Mouse (Mus musculus) liver, postnatal 0 days (tissue): Measurements from ENCODE around the gene Gm20388. TPM values are rescaled to one million over a fixed set of nuclear protein-coding genes. Genes with fewer than 3 reads are reported as not detected.

ENCODE experiments used
- ATAC-seq: fragments of 200-750 bp; cut with Nextera tagmentation; 2 replicates; pipeline ENCODE4 v1.8.0; 2017; ENCODE audit warnings: mild to moderate bottlenecking, moderate library complexity
- DNase-seq: peaks from one replicate; pipeline ENCODE4 v3.0.0-alpha.2; 2016
- H3K27ac ChIP-seq: fragments of 300-500 bp; sonication (generic); 2 replicates; pipeline ENCODE4 v1.5.1; 2014; ENCODE audit warnings: antibody characterized with exemption, moderate library complexity, mild to moderate bottlenecking, low read depth
- H3K27me3 ChIP-seq: fragments of 300-500 bp; sonication (generic); 2 replicates; pipeline ENCODE4 v1.6.1; 2014; ENCODE audit warnings: low read length, control low read depth, mixed read lengths; ENCODE audit not compliant: insufficient read depth
- H3K36me3 ChIP-seq: fragments of 300-500 bp; sonication (generic); replicated peaks from 2 replicates; pipeline ENCODE4 v1.6.1; 2014; ENCODE audit warnings: mild to moderate bottlenecking, control low read depth, low read length, moderate library complexity, mixed read lengths; ENCODE audit not compliant: insufficient read depth
- H3K4me1 ChIP-seq: fragments of 300-500 bp; sonication (generic); 2 replicates; pipeline ENCODE4 v1.6.1; 2014; ENCODE audit warnings: antibody characterized with exemption, mild to moderate bottlenecking, control low read depth; ENCODE audit not compliant: insufficient read depth
- H3K4me2 ChIP-seq: fragments of 300-500 bp; sonication (generic); 2 replicates; pipeline ENCODE4 v1.6.1; 2014; ENCODE audit warnings: low read depth, mild to moderate bottlenecking, low read length, moderate library complexity, mixed read lengths
- H3K4me3 ChIP-seq: fragments of 300-500 bp; sonication (generic); 2 replicates; pipeline ENCODE4 v1.5.1; 2014; ENCODE audit warnings: low read depth, low read length
- H3K9ac ChIP-seq: fragments of 300-500 bp; sonication (generic); replicated peaks from 2 replicates; pipeline ENCODE4 v1.6.1; 2014; ENCODE audit warnings: mild to moderate bottlenecking, moderate library complexity
- H3K9me3 ChIP-seq: fragments of 300-500 bp; sonication (generic); 2 replicates; pipeline ENCODE4 v1.6.1; 2016; ENCODE audit warnings: mild to moderate bottlenecking, control low read depth, low read length, mixed read lengths
- CTCF ChIP-seq: sonication (generic); IDR thresholded peaks from 2 replicates; pipeline ENCODE4 v1.5.1; 2016; ENCODE audit warnings: antibody characterized with exemption, low read depth
- EP300 ChIP-seq: IDR thresholded peaks from 2 replicates; pipeline ENCODE4 v1.6.1; 2016; ENCODE audit warnings: antibody characterized with exemption, low read depth, mild to moderate bottlenecking
- WGBS: fragments of 180-500 bp; shearing (Covaris S2); extraction: QIAGEN DNeasy Blood & Tissue Kit; methylation state at CpG from one replicate; pipeline ENCODE4 v1.1.7; 2014; ENCODE audit not compliant: insufficient replicate concordance; 5-methylcytosine and 5-hydroxymethylcytosine counted together
- polyA plus RNA-seq: library from polyadenylated mRNA; unstranded; fragments of >200 nt; fragmentation: Nextera tagmentation; extraction: Ambion mirVana; gene quantifications from 2 replicates; pipeline ENCODE4 v1.2.1, GENCODE M21; 2015

The Gm20388 gene
- polyA plus RNA-seq, 1 experiment from 2014 or later, result not detected

DNA sequence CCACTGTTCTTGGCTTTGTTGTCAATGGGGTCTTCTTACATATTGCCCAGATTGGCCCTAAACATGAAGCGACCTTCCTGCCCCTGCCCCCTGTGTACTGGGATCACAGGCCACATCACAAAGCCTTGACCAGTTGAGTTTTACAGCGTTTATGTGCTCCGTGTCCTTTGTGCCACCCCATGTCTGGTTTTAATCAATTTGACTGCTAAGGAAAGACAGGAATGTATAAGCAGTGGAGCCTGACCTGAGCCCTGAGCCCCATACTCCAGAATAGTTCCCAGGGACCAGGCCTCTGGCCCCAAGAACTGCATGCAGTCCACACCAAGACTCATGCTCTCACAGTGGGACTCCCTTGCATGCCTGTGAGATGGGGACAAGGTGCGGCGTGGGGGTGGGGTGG is 2964.5 kb downstream of the Gm20388 start:
- no peak overlapping the region for H3K4me2 ChIP-seq
- TF ChIP-seq CTCF, result no peak
- TF ChIP-seq EP300, result no peak
- no peak overlapping the region for H3K4me3 ChIP-seq
- ATAC-seq, result no peak
- H3K36me3 ChIP-seq, result no peaks in the 10 kb centered on the region
- H3K4me1 ChIP-seq, result peaks cover 11% of the 10 kb centered on the region
- WGBS, result 77% methylated on average over 5 of the region's 5 CpGs
- H3K9me3 ChIP-seq, result no peaks in the 10 kb centered on the region
- H3K9ac ChIP-seq, result no peak overlapping the region
- no peaks in the 10 kb centered on the region for H3K27me3 ChIP-seq
- no peak for DNase-seq
- H3K27ac ChIP-seq, result no peak overlapping the region

DNA sequence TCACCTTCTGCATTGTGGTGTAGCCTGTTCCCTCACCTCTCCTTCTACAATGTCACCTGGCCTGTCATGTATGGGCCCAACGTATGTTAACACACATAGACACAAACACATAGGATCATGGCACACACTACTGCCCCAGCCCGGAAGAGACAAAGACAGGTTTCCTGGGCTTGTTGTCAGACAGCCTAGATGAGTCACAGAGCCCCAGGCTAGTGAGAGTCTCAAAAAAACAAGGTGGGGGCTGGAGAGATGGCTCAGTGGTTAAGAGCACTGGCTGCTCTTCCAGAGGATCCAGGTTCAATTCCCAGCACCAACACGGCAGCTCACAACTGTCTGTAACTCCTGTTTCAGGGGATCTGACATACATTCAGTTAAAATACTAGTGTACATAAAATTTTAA is 2967.6 kb downstream of the Gm20388 start:
- H3K9me3 ChIP-seq, result no peaks in the 10 kb centered on the region
- H3K4me3 ChIP-seq, result no peak overlapping the region
- no peak overlapping the region for H3K4me2 ChIP-seq
- ATAC-seq, result no peak
- peaks cover 13% of the 10 kb centered on the region for H3K36me3 ChIP-seq
- H3K9ac ChIP-seq, result no peak overlapping the region
- H3K4me1 ChIP-seq, result no peaks in the 10 kb centered on the region
- DNase-seq, result no peak
- H3K27ac ChIP-seq, result no peak overlapping the region
- no peaks in the 10 kb centered on the region for H3K27me3 ChIP-seq
- 84% methylated on average over 3 of the region's 3 CpGs for WGBS
- TF ChIP-seq EP300 (no peak), CTCF (no peak)

DNA sequence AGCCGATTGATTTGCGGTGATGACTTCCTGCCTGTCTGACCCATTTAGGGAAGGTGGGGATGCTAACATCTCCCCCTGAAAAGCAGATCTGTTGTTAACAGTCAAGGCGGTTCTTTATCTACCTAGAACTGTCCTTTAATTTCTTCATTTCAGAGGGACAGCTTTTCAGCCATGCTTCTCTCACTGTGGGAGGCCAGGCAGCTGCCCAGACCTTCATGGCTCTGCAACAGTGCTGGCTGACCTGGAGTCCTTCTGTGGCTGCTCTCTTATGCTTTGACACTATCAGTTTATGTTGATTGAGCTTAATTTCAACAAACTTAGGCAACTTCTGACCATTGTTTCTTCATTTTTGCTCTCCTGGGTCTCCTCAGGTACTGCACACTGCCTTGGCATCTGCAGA is 2969.7 kb downstream of the Gm20388 start:
- no peaks in the 10 kb centered on the region for H3K9me3 ChIP-seq
- ATAC-seq (no peak), DNase-seq (no peak)
- H3K9ac ChIP-seq, result no peak overlapping the region
- WGBS, result 55% methylated on average over 3 of the region's 3 CpGs
- peaks cover 32% of the 10 kb centered on the region for H3K36me3 ChIP-seq
- no peaks in the 10 kb centered on the region for H3K4me1 ChIP-seq
- no peak overlapping the region for H3K27ac ChIP-seq
- TF ChIP-seq CTCF (no peak), EP300 (no peak)
- no peak overlapping the region for H3K4me2 ChIP-seq
- no peak overlapping the region for H3K4me3 ChIP-seq
- H3K27me3 ChIP-seq, result no peaks in the 10 kb centered on the region

DNA sequence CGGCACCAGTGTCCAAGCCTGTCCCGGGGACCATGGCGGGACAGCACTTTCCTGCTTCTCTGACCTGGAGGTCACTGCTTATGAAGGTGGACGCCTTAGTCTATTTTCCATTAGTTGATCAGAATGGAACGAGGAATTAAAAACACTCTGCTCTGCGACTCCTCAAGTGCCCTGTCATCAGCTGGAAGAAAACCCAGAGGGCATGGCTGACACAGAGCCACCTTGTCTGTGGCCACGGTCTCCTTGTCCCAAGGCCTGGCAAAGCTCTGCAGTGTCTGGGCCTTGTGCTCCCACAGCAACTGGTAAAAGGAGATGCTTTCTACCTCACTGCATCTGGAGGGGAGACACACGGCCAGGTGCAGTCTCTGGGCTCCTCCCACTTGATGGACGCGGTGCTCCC is 2973.0 kb downstream of the Gm20388 start:
- peaks cover 64% of the 10 kb centered on the region for H3K36me3 ChIP-seq
- no peak for ATAC-seq
- no peak overlapping the region for H3K9ac ChIP-seq
- no peak overlapping the region for H3K4me3 ChIP-seq
- H3K27ac ChIP-seq, result no peak overlapping the region
- no peak overlapping the region for H3K4me2 ChIP-seq
- H3K27me3 ChIP-seq, result no peaks in the 10 kb centered on the region
- no peak for DNase-seq
- H3K4me1 ChIP-seq, result no peaks in the 10 kb centered on the region
- TF ChIP-seq CTCF (no peak), EP300 (no peak)
- WGBS, result 85% methylated on average over 10 of the region's 10 CpGs
- no peaks in the 10 kb centered on the region for H3K9me3 ChIP-seq

DNA sequence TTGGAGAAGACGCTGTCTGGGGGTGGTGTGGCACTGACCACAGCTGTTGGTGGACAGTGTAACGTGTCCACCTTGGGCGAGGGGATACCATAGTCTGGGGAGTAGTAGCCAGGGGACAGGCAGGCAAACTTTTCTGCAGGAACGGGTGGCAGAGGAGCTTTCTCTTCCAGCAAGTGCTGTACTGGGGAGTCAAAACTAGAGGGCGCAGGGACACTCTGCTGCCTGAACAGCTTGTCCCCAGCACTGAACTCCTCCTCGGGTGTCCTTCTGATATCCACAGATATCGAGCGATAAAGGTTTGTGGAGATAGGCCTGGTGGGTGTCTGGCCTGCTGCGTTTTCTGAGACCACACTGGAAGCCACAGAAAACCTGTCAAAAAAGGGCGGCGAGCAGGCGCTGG is 2980.8 kb downstream of the Gm20388 start:
- peaks cover 94% of the 10 kb centered on the region for H3K36me3 ChIP-seq
- no peaks in the 10 kb centered on the region for H3K27me3 ChIP-seq
- peak; percentile 33; the same call in 1 of the 2 replicates for TF ChIP-seq CTCF
- TF ChIP-seq EP300, result no peak
- ATAC-seq, result no peak
- no peak overlapping the region for H3K4me3 ChIP-seq
- 84% methylated on average over 12 of the region's 12 CpGs for WGBS
- H3K9me3 ChIP-seq, result no peaks in the 10 kb centered on the region
- H3K4me1 ChIP-seq, result no peaks in the 10 kb centered on the region
- DNase-seq, result no peak
- no peak overlapping the region for H3K27ac ChIP-seq
- no peak overlapping the region for H3K9ac ChIP-seq
- no peak overlapping the region for H3K4me2 ChIP-seq

DNA sequence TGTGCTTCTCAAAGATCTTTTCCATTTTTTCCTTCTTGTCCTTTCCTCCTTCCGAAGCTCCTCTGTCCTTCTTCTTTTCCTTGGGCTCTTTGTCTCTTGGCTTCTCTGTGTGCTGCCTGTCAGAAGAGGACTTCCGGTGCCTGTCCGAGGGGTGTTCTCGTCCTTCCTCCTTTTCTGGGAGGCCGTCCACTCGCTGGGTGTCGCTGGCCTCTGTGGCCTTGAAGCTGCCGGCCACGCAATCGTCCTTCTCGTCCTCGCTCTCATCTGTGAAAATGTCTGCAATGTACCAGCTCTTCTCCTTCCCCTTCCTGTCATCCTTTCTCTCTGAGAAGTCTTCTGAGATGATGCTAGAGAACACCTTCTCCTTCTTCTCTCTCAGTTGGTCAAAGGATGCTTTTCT is 2982.8 kb downstream of the Gm20388 start:
- peaks cover 94% of the 10 kb centered on the region for H3K36me3 ChIP-seq
- DNase-seq (no peak), ATAC-seq (no peak)
- TF ChIP-seq CTCF (no peak), EP300 (no peak)
- no peak overlapping the region for H3K27ac ChIP-seq
- H3K4me2 ChIP-seq, result no peak overlapping the region
- WGBS, result 82% methylated on average over 12 of the region's 12 CpGs
- H3K4me3 ChIP-seq, result no peak overlapping the region
- H3K9ac ChIP-seq, result no peak overlapping the region
- no peaks in the 10 kb centered on the region for H3K9me3 ChIP-seq
- H3K27me3 ChIP-seq, result no peaks in the 10 kb centered on the region
- peaks cover 4% of the 10 kb centered on the region; the same call in 1 of the 2 replicates for H3K4me1 ChIP-seq

DNA sequence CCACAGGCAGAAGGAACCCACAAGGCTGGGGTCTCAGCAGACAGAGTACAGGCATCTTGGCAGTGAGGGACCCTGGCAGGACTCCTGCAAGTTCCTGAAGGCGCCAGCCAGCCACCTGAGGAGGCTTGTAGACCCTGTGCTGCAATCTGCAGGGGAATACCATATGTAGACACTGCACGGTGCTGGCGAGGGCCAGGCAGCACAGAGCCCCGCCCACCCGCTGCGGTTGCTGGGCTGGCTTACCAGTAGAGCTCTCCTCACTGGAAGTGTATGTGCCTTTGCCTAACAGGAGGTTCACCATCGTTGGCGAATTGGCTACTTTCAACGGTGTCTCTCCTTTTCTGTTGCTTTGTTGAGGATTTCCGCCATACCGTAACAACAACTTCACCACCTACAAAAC is 2985.7 kb downstream of the Gm20388 start:
- Histone ChIP-seq H3K4me1 (peaks cover 4% of the 10 kb centered on the region; the same call in 1 of the 2 replicates), H3K36me3 (peaks cover 83% of the 10 kb centered on the region), H3K27me3 (no peaks in the 10 kb centered on the region), H3K4me3 (no peak overlapping the region), H3K27ac (no peak overlapping the region), H3K9ac (no peak overlapping the region), H3K9me3 (no peaks in the 10 kb centered on the region), H3K4me2 (no peak overlapping the region)
- DNase-seq, result no peak
- WGBS, result 93% methylated on average over 11 of the region's 11 CpGs
- no peak for ATAC-seq
- TF ChIP-seq CTCF, result no peak
- no peak for TF ChIP-seq EP300
